ENCODE assay signal across 8 mouse cellular contexts in the genomic region with DNA sequence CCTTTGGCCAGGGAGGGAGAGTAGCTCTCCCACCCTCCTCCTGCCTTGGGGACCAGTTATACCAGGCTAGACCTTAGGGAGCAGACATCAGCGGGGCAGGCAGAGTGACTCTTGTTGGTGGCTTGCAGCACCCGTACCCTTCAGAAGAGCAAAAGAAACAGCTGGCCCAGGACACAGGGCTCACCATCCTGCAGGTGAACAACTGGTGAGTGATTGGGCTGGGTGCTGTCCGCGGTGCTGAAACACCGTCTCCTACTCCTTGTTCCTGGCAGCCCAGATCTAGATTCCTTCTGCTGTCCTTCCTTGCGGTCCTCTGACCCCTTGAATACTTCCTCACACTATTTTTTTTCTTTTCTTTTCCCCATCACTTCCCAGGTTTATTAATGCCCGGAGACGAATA. TPM values are rescaled to one million over a fixed set of nuclear protein-coding genes. Genes with fewer than 3 reads are reported as not detected.
DNase-seq lines count a peak whose midpoint lies in the region; ATAC-seq and TF ChIP-seq lines count a peak whose summit lies in the region.
"Had no signal": no experiment of that assay in that cellular context is flagged by ENCODE, and none has a peak within 500 bp of the region (broad histone marks: within the 10 kb centered on the region; RNA-seq: fewer than 3 reads in every experiment).

No protein-coding gene starts in this region.

- DNase-seq in spleen, postnatal 10 days (ENCODE audit: low spot score in 2 of 2): peak; percentile 32 to 80
- no peak for DNase-seq in spleen, adult 12 weeks (ENCODE audit: low spot score)
- peak; percentile 76 for DNase-seq in adrenal gland, postnatal 14 days
- DNase-seq in hindbrain, postnatal 0 days (ENCODE audit: low spot score): no peak
- no peak for DNase-seq in left cerebral cortex, adult 18-20 months (ENCODE audit: low spot score in 2 of 2)

- 22% methylated on average over 8 of the region's 8 CpGs for WGBS in kidney, embryonic 14.5 days
- 38% methylated on average over 8 of the region's 8 CpGs for WGBS in hindbrain, postnatal 0 days

- no peaks in the 10 kb centered on the region for H3K27me3 ChIP-seq in kidney, embryonic 14.5 days (ENCODE audit: control insufficient read depth, insufficient read depth, low read length)
- no peaks in the 10 kb centered on the region for H3K27me3 ChIP-seq in hindbrain, postnatal 0 days (ENCODE audit: insufficient read depth, low read length)

- no peak overlapping the region for H3K4me2 ChIP-seq in kidney, embryonic 14.5 days (replicated peaks; ENCODE audit: low read depth, low read length)
- H3K4me2 ChIP-seq in hindbrain, postnatal 0 days (ENCODE audit: low read depth, low read length): no peak overlapping the region

- H3K9me3 ChIP-seq in kidney, embryonic 14.5 days (ENCODE audit: control insufficient read depth, low read length): no peaks in the 10 kb centered on the region
- H3K9me3 ChIP-seq in hindbrain, postnatal 0 days (ENCODE audit: low read length): no peaks in the 10 kb centered on the region
- H3K9me3 ChIP-seq: megakaryocyte, embryonic 14.5 days had no signal

- peak; percentile 51 for ATAC-seq in kidney, embryonic 14.5 days (ENCODE audit: low FRiP score, low TSS enrichment)
- ATAC-seq in monocyte, adult 5-6 weeks (replicated peaks; ENCODE audit: insufficient number of reproducible peaks, low FRiP score, low TSS enrichment, poor library complexity, severe bottlenecking): 0 out of 2 replicates have a peak, but pooled peaks have one; percentile 36
- no peak for ATAC-seq in hindbrain, postnatal 0 days

- no peaks in the 10 kb centered on the region for H3K4me1 ChIP-seq in kidney, embryonic 14.5 days (ENCODE audit: control insufficient read depth, insufficient read depth, low read length)
- no peaks in the 10 kb centered on the region for H3K4me1 ChIP-seq in hindbrain, postnatal 0 days (ENCODE audit: insufficient read depth, low read length)
- H3K4me1 ChIP-seq: megakaryocyte, embryonic 14.5 days had no signal

- H3K27ac ChIP-seq in kidney, embryonic 14.5 days (ENCODE audit: low read depth, low read length): no peak overlapping the region
- H3K27ac ChIP-seq in hindbrain, postnatal 0 days: no peak overlapping the region

- no peak overlapping the region for H3K9ac ChIP-seq in kidney, embryonic 14.5 days (ENCODE audit: low read depth, low read length)
- no peak overlapping the region for H3K9ac ChIP-seq in hindbrain, postnatal 0 days (replicated peaks; ENCODE audit: low read length)

- H3K36me3 ChIP-seq in kidney, embryonic 14.5 days (ENCODE audit: control insufficient read depth, insufficient read depth, low read length): peaks cover 4% of the 10 kb centered on the region; the same call in 1 of the 2 replicates
- peaks cover 15% of the 10 kb centered on the region; the same call in 1 of the 2 replicates for H3K36me3 ChIP-seq in hindbrain, postnatal 0 days (ENCODE audit: insufficient read depth, low read length)

- H3K4me3 ChIP-seq in kidney, embryonic 14.5 days (ENCODE audit: low read length): no peak overlapping the region
- H3K4me3 ChIP-seq in hindbrain, postnatal 0 days (ENCODE audit: low read length): no peak overlapping the region
- H3K4me3 ChIP-seq: megakaryocyte, embryonic 14.5 days had no signal

- TF ChIP-seq CTCF in hindbrain, postnatal 0 days (IDR thresholded peaks at IDR 0.05; ENCODE audit: low read depth): no peak

RNA-seq across cellular contexts. Expression of a gene that starts 8.8 kb away (rescaled TPM):
- total RNA-seq in adrenal gland, postnatal 14 days (2021): 9.4 and 16.2 TPM in 2 replicates
- 26.1 and 28.0 TPM in 2 replicates for polyA plus RNA-seq in kidney, embryonic 14.5 days (2014; fragmentation: Nextera tagmentation; extraction: Ambion mirVana)
- total RNA-seq in monocyte, adult 5-6 weeks (2017): 3.0 to 15.5 TPM (median 6.4 TPM) in 3 replicates
- 76.6 and 81.3 TPM in 2 replicates for total RNA-seq in hindbrain, postnatal 0 days (2014; rRNA removed)
- 77.5 and 84.6 TPM in 2 replicates for polyA plus RNA-seq in hindbrain, postnatal 0 days (2015; fragmentation: Nextera tagmentation; extraction: Ambion mirVana)
- 10 to 100 TPM; 39.8 to 41.7 TPM for total RNA-seq in left cerebral cortex, adult 18-20 months (2021)

RNA-seq across cellular contexts. Expression of a gene that starts 38.2 kb away (rescaled TPM):
- 12.3 and 13.7 TPM in 2 replicates for total RNA-seq in adrenal gland, postnatal 14 days (2021)
- 8.5 and 13.0 TPM in 2 replicates for polyA plus RNA-seq in kidney, embryonic 14.5 days (2014; fragmentation: Nextera tagmentation; extraction: Ambion mirVana)
- total RNA-seq in monocyte, adult 5-6 weeks (2017): 7.7 to 12.4 TPM (median 10.4 TPM) in 3 replicates
- total RNA-seq in hindbrain, postnatal 0 days (2014; rRNA removed): 21.1 and 25.0 TPM in 2 replicates
- polyA plus RNA-seq in hindbrain, postnatal 0 days (2015; fragmentation: Nextera tagmentation; extraction: Ambion mirVana): 9.1 and 9.4 TPM in 2 replicates
- total RNA-seq in left cerebral cortex, adult 18-20 months (2021): 10 to 100 TPM; 11.3 to 13.4 TPM

RNA-seq across cellular contexts. Expression of a gene that starts 54.0 kb away (rescaled TPM):
- total RNA-seq in adrenal gland, postnatal 14 days (2021): 3.6 and 4.1 TPM in 2 replicates
- 0.21 and 0.24 TPM in 2 replicates for polyA plus RNA-seq in kidney, embryonic 14.5 days (2014; fragmentation: Nextera tagmentation; extraction: Ambion mirVana)
- total RNA-seq in monocyte, adult 5-6 weeks (2017): not detected in 3 replicates
- total RNA-seq in hindbrain, postnatal 0 days (2014; rRNA removed): 78.6 and 79.4 TPM in 2 replicates
- 1.2 TPM in 2 replicates for polyA plus RNA-seq in hindbrain, postnatal 0 days (2015; fragmentation: Nextera tagmentation; extraction: Ambion mirVana)
- 100 to 1,000 TPM; 214 to 216 TPM for total RNA-seq in left cerebral cortex, adult 18-20 months (2021)

Comparison
In these comparisons a context has a peak if more than half of its experiments do, and no peak if none do; other contexts are left out.
1. DNase-seq: peak in spleen, postnatal 10 days (2 of 2) and adrenal gland, postnatal 14 days (single experiment); none in spleen, adult 12 weeks (single experiment), hindbrain, postnatal 0 days (single experiment) and left cerebral cortex, adult 18-20 months (0 of 2).
2. RNA of a gene that starts 54.0 kb away (total RNA-seq): 214 to 216 TPM in left cerebral cortex, adult 18-20 months and 78.6 to 79.4 TPM in hindbrain, postnatal 0 days; 3.6 to 4.1 TPM in adrenal gland, postnatal 14 days and not detected in monocyte, adult 5-6 weeks; every median in the first group is over 10 times any median in the second.